Mouse (Mus musculus): Measurements from ENCODE around the gene Sptlc2. TPM values are rescaled to one million over a fixed set of nuclear protein-coding genes. Genes with fewer than 3 reads are reported as not detected.
"Not testable (repeated sequence)": the region's sequence is repeated elsewhere in the genome, so short reads cannot be mapped to it uniquely, and the experiment has no call there.

Gene Sptlc2
- polyA plus RNA-seq, 1 experiment from 2014 or later, result 73.2 TPM

GRCm38 (mm10) chr12:87313098-87313497, 75.1 kb downstream of the Sptlc2 start:
- 78% methylated on average over 2 of the region's 2 CpGs for WGBS (ENCODE audit: insufficient replicate concordance)
- Histone ChIP-seq H3K4me1 (ENCODE audit: control insufficient read depth, insufficient read depth, low read length) (no peaks in the 10 kb centered on the region), H3K4me3 (ENCODE audit: low read depth, low read length) (no peak overlapping the region), H3K9me3 (replicated peaks; ENCODE audit: control insufficient read depth, low read length) (no peaks in the 10 kb centered on the region), H3K27ac (ENCODE audit: low read depth, low read length) (no peak overlapping the region), H3K27me3 (ENCODE audit: control insufficient read depth, insufficient read depth, low read length) (no peaks in the 10 kb centered on the region), H3K36me3 (ENCODE audit: control insufficient read depth, insufficient read depth, low read length) (peaks cover 24% of the 10 kb centered on the region), H3K4me2 (no peak overlapping the region), H3K9ac (ENCODE audit: low read depth, low read length) (no peak overlapping the region)
- no peak for ATAC-seq (replicated peaks; ENCODE audit: insufficient number of reproducible peaks, low FRiP score, low TSS enrichment)

GRCm38 (mm10) chr12:87306584-87306844, 81.6 kb downstream of the Sptlc2 start:
- H3K9ac ChIP-seq (ENCODE audit: low read depth, low read length); H3K9me3 ChIP-seq (replicated peaks; ENCODE audit: control insufficient read depth, low read length); H3K4me2 ChIP-seq; H3K27ac ChIP-seq (ENCODE audit: low read depth, low read length); ATAC-seq (replicated peaks; ENCODE audit: insufficient number of reproducible peaks, low FRiP score, low TSS enrichment); H3K4me3 ChIP-seq (ENCODE audit: low read depth, low read length); H3K27me3 ChIP-seq (ENCODE audit: control insufficient read depth, insufficient read depth, low read length); H3K4me1 ChIP-seq (ENCODE audit: control insufficient read depth, insufficient read depth, low read length): not testable (repeated sequence)
- 80% methylated on average over 4 of the region's 4 CpGs for WGBS (ENCODE audit: insufficient replicate concordance)
- peaks cover 15% of the 10 kb centered on the region; the same call in 1 of the 2 replicates for H3K36me3 ChIP-seq (ENCODE audit: control insufficient read depth, insufficient read depth, low read length)

DNA sequence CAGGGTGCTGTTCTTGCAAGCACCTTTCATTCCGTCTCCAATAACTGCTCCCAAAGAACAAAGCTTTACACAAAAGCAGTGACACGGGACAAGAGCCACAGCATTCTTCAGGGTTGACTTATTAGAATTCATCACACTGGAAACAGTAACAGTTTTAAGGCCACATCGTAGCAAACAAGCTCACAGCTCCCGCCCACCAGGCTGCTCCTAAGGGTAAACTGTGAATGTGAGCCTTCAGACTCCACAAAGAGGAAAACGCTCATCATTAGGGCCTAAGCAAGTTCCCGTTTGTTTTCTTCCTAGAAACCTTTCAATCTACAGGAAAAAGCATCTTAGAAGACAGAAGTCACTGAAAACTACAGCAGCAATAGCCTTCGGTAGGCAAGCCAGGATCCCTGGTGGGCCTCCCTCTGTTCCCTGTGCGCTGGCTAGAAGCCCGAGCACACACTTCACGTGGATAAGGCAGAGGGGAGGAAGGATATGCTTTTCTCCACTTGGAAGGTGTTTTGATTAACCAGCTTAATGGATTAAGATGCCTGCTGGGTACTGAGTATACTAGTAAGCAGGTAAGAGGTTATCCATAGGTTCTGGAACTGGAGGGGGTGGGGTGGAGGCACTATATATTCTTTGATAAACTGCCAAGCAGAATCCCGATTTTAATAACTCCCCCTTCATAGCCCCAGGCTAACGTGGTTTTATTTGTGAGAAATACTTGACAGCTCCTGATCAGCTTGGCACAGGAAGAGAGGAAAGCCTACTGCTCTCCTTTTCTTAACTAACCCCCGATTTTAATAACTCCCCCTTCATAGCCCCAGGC, 82.2 kb downstream of the Sptlc2 start:
- H3K4me3 ChIP-seq (ENCODE audit: low read depth, low read length), result no peak overlapping the region
- H3K9ac ChIP-seq (ENCODE audit: low read depth, low read length), result no peak overlapping the region
- no peak for ATAC-seq (replicated peaks; ENCODE audit: insufficient number of reproducible peaks, low FRiP score, low TSS enrichment)
- peaks cover 15% of the 10 kb centered on the region; the same call in 1 of the 2 replicates for H3K36me3 ChIP-seq (ENCODE audit: control insufficient read depth, insufficient read depth, low read length)
- H3K9me3 ChIP-seq (replicated peaks; ENCODE audit: control insufficient read depth, low read length), result no peaks in the 10 kb centered on the region
- H3K27ac ChIP-seq (ENCODE audit: low read depth, low read length), result no peak overlapping the region
- peaks cover 3% of the 10 kb centered on the region; the same call in 1 of the 2 replicates for H3K27me3 ChIP-seq (ENCODE audit: control insufficient read depth, insufficient read depth, low read length)
- no peak overlapping the region for H3K4me2 ChIP-seq
- no peaks in the 10 kb centered on the region; the same call in 1 of the 2 replicates for H3K4me1 ChIP-seq (ENCODE audit: control insufficient read depth, insufficient read depth, low read length)
- 46% methylated on average over 13 of the region's 13 CpGs for WGBS (ENCODE audit: insufficient replicate concordance)

- no peak overlapping the region for H3K9ac ChIP-seq (ENCODE audit: low read depth, low read length)
- H3K9me3 ChIP-seq (replicated peaks; ENCODE audit: control insufficient read depth, low read length), result no peaks in the 10 kb centered on the region
- no peak overlapping the region for H3K4me2 ChIP-seq
- no peak for ATAC-seq (replicated peaks; ENCODE audit: insufficient number of reproducible peaks, low FRiP score, low TSS enrichment)
- WGBS (ENCODE audit: insufficient replicate concordance), result 45% methylated on average over 4 of the region's 4 CpGs
- no peak overlapping the region for H3K4me3 ChIP-seq (ENCODE audit: low read depth, low read length)
- H3K36me3 ChIP-seq (ENCODE audit: control insufficient read depth, insufficient read depth, low read length), result no peaks in the 10 kb centered on the region
- H3K27ac ChIP-seq (ENCODE audit: low read depth, low read length), result no peak overlapping the region
- H3K4me1 ChIP-seq (ENCODE audit: control insufficient read depth, insufficient read depth, low read length), result peaks cover 5% of the 10 kb centered on the region
- peaks cover 13% of the 10 kb centered on the region for H3K27me3 ChIP-seq (ENCODE audit: control insufficient read depth, insufficient read depth, low read length)
Measured at GRCm38 (mm10) chr12:87301189-87301588, 87.0 kb downstream of the Sptlc2 start.

DNA sequence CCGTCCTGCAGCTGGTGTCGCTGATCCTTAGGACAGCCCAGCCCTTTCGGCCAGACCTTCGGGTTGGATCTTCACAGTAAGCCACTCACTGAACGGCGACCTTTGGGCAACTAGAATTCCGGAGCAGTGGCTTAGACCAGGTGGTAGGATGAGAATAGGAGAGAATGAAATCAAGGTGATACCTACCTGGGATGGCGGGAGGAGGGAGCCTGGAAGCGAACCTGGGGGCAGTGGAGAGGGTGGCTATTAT, 87.8 kb downstream of the Sptlc2 start:
- Histone ChIP-seq H3K4me2 (peak overlapping the region; percentile 99), H3K27me3 (ENCODE audit: control insufficient read depth, insufficient read depth, low read length) (peaks cover 13% of the 10 kb centered on the region), H3K9ac (ENCODE audit: low read depth, low read length) (peak overlapping the region; percentile 77), H3K9me3 (replicated peaks; ENCODE audit: control insufficient read depth, low read length) (no peaks in the 10 kb centered on the region), H3K36me3 (ENCODE audit: control insufficient read depth, insufficient read depth, low read length) (no peaks in the 10 kb centered on the region), H3K4me3 (ENCODE audit: low read depth, low read length) (peak overlapping the region; percentile 79), H3K4me1 (ENCODE audit: control insufficient read depth, insufficient read depth, low read length) (peaks cover 5% of the 10 kb centered on the region), H3K27ac (ENCODE audit: low read depth, low read length) (no peak overlapping the region)
- under 1% methylated on average over 9 of the region's 9 CpGs for WGBS (ENCODE audit: insufficient replicate concordance)
- ATAC-seq (replicated peaks; ENCODE audit: insufficient number of reproducible peaks, low FRiP score, low TSS enrichment), result no peak

DNA sequence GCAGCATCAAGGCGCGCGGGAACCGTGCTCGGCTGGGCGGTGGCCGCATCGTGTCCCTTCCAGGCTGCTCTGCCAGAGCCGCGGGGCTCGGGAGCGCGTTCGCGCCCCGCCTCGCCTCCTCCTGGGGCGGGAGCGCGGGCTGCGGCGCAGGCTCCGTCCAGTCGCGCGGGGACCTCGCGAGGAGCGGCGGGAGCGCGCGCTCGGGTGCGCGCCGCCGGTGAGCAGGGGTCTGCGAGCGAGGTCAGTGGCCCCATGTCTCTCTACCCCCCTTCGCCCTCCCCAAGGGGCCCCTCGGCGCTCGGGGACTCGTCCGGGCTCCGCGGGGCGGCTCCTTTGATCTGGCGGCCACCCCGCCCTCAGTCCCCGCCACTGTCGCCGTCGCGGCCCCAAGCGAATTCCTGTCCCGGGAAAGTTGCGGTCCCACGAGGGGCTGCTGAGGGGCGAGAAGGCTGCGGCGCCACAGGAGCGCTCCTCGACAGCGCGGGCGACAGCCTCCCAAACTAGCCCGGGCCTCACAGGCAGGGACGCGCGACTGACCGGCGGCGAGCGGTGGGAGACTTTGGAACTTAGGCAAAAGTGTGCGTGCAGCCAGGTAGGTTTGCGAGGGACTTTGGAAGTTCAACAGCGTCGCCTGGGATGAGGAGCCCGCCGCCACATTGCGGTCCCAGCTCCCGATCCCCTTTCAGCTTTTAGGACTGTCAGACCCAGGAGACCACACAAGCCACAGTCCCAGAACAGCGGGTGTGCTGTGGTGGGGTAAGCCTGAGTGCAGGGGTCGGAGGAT, 88.3 kb downstream of the Sptlc2 start, which contains the start of gene Ism2:
Gene Ism2, minus strand, starts transcription at position 49 of the 784 bp plus-strand sequence.
- Histone ChIP-seq H3K4me1 (ENCODE audit: control insufficient read depth, insufficient read depth, low read length) (peaks cover 5% of the 10 kb centered on the region), H3K36me3 (ENCODE audit: control insufficient read depth, insufficient read depth, low read length) (no peaks in the 10 kb centered on the region), H3K4me2 (peak within 1 kb of the TSS; percentile 99), H3K9ac (ENCODE audit: low read depth, low read length) (peak within 1 kb of the TSS; percentile 77), H3K27ac (ENCODE audit: low read depth, low read length) (no peak within 1 kb of the TSS), H3K9me3 (replicated peaks; ENCODE audit: control insufficient read depth, low read length) (no peaks in the 10 kb centered on the region), H3K27me3 (ENCODE audit: control insufficient read depth, insufficient read depth, low read length) (peaks cover 13% of the 10 kb centered on the region), H3K4me3 (ENCODE audit: low read depth, low read length) (peak within 1 kb of the TSS; percentile 79)
- ATAC-seq (replicated peaks; ENCODE audit: insufficient number of reproducible peaks, low FRiP score, low TSS enrichment), result peak; percentile 71
- WGBS (ENCODE audit: insufficient replicate concordance), result under 1% methylated on average over 85 of the region's 86 CpGs

GRCm38 (mm10) chr12:87299037-87299656, 89.0 kb downstream of the Sptlc2 start:
- peak overlapping the region; percentile 99 for H3K4me2 ChIP-seq
- H3K4me3 ChIP-seq (ENCODE audit: low read depth, low read length), result peak overlapping the region; percentile 79
- no peak overlapping the region for H3K27ac ChIP-seq (ENCODE audit: low read depth, low read length)
- H3K36me3 ChIP-seq (ENCODE audit: control insufficient read depth, insufficient read depth, low read length), result no peaks in the 10 kb centered on the region
- H3K27me3 ChIP-seq (ENCODE audit: control insufficient read depth, insufficient read depth, low read length), result peaks cover 13% of the 10 kb centered on the region
- H3K9ac ChIP-seq (ENCODE audit: low read depth, low read length), result peak overlapping the region; percentile 77
- no peak for ATAC-seq (replicated peaks; ENCODE audit: insufficient number of reproducible peaks, low FRiP score, low TSS enrichment)
- WGBS (ENCODE audit: insufficient replicate concordance), result 6% methylated on average over 29 of the region's 29 CpGs
- peaks cover 5% of the 10 kb centered on the region for H3K4me1 ChIP-seq (ENCODE audit: control insufficient read depth, insufficient read depth, low read length)
- H3K9me3 ChIP-seq (replicated peaks; ENCODE audit: control insufficient read depth, low read length), result no peaks in the 10 kb centered on the region

GRCm38 (mm10) chr12:87293934-87294333, 94.2 kb downstream of the Sptlc2 start:
- 63% methylated on average over 6 of the region's 6 CpGs for WGBS (ENCODE audit: insufficient replicate concordance)
- H3K27ac ChIP-seq (ENCODE audit: low read depth, low read length), result no peak overlapping the region
- no peaks in the 10 kb centered on the region for H3K36me3 ChIP-seq (ENCODE audit: control insufficient read depth, insufficient read depth, low read length)
- H3K9ac ChIP-seq (ENCODE audit: low read depth, low read length), result no peak overlapping the region
- H3K27me3 ChIP-seq (ENCODE audit: control insufficient read depth, insufficient read depth, low read length), result no peaks in the 10 kb centered on the region; the same call in 1 of the 2 replicates
- H3K4me3 ChIP-seq (ENCODE audit: low read depth, low read length), result no peak overlapping the region
- ATAC-seq (replicated peaks; ENCODE audit: insufficient number of reproducible peaks, low FRiP score, low TSS enrichment), result no peak
- no peaks in the 10 kb centered on the region for H3K4me1 ChIP-seq (ENCODE audit: control insufficient read depth, insufficient read depth, low read length)
- H3K9me3 ChIP-seq (replicated peaks; ENCODE audit: control insufficient read depth, low read length), result no peaks in the 10 kb centered on the region
- H3K4me2 ChIP-seq, result no peak overlapping the region
